Mouse (Mus musculus): ENCODE results near the gene Vamp5.

Vamp5 gene

DNA sequence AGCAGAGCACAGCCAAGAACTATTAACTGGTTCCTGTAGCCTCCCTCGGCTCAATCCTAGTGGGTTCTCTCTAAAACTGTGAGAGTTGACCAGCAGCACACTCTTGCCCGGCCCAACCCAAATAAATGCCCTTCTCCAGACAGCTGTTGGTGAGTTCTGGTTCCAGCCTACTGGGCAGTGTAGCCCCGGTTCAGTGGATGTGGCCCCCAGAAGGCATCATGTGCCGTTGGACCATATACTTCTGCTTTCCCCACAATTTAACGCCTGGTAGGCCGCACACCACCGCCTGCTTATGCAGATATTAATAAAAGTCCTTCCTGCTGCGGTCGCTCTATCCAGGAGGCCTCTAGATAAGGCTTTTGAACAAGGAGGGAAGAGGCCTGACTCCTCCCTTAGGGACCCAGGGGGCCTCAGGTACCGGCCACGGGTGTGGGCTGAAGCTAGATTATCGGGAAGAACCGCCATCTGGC, 9.2 kb upstream of the Vamp5 start:
- DNase-seq, result no peak

DNA sequence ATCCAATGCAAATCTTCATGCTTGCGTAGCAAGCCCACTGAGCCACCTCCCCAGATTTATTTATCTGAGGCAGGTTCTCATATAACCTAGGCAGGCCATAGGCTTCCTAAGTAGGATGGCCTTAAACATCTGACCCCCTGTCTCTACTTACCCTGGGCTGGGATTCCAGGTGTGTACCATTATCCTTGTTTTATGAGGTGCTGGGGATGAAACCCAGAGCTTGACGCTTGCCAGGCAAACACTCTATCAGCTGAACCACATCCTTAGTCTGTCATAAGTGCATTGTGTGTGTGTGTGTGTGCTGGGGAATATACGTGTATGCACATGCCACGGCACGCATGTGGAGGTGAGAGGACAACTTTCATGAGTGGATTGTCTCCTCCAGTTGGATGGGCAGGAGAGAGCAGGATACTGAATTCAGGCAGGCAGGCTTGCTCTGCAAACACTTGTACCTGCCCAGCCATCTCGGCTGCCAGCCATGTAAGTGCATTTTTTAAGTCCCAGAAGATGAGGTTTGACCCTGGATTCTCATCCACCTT, 8.6 kb upstream of the Vamp5 start:
- DNase-seq, result no peak

DNA sequence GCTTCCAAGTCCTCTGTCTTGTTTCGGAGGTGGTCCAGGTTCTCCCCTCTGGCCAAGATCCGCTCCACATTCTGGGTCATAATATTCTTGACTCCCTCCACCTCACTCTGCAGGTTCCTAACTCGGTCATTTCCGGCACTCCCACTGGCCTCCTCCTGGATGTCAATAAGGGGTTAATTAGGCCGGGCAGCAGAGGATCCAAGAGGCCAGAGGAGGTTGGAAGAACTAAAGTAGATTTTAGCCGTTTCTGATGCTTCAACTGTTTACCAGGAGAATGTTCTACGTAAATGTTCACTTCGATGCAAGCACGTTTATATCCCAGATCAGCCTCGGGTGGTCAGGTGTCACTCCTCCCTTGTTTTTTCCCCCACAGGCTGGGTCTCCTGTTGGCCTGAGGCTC, 8.0 kb upstream of the Vamp5 start:
- no peak for DNase-seq

DNA sequence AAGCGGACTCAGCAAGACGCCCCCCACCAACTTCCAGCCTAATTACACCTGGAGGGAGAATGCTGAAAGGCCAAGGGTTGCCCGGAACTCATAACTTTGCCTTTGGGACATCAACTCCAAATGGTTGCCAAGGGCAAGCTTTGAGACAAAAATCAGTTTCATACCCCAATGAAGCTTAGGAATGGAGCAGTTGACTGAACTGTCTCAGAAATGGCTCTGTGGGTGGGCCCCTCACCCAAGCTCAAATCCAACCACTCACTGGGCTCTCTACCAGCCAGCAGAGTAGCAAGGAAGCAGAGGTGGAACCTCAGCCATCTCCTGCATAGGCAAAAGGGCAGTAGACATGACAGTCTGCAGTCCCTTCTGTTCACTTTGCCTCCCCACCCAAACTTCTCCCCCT, 7.5 kb upstream of the Vamp5 start:
- DNase-seq, result no peak

DNA sequence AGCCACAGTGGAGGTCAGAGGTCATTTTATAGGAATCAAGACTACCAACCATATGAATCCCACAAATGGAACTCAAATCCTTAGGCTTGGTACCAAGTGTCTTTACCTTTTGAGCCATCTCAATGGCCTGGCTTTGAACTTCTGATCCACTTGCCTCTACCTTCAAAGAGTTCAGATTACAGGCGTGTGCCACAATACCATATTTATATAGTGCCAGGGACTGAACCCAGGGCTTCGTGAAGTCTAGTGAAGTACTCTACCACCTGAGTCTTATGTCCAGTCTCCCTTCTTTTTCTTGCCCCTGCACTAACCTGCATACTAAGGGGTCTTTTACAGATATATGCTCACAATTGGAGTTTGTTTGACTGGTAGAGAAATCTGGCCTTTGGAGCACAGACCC, 6.3 kb upstream of the Vamp5 start:
- DNase-seq, result no peak

DNA sequence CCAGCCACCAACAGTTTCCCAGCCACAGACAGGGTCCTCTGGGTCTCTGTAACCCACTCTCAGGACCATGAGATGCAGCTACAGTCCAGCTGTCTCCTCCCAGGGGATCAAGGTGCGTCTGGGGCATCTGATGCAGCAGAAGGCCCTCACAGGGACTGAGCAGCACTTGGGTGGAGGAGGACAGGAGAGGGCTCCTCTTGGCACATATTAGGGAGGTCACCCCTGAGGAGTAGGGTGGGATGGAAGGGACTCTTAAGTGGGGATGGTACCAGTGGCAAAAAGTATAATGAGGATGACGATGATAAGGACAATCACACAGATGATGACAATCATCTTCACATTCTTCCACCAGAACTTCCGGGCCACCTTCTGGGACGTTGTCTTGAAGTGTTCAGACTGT, 5.0 kb upstream of the Vamp5 start:
- DNase-seq, result no peak

DNA sequence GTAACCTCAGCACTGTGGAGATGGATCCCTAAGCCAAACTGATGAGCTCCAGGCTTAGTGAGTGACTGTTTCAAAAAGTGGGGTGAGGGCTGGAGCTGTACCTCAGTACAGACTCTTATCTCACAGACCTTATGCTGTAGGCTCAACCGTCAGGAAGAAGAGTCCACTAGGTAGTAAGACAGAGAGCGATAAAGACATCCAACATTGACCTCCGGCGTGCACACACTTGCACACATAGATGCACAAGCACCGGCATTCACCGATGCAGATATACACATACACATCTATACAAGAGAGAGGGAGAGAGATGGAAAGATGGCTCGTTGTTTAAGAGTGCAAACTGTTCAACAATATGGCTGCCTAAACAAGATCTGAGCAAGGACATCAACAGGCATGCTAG, 3.7 kb upstream of the Vamp5 start:
- no peak for DNase-seq

DNA sequence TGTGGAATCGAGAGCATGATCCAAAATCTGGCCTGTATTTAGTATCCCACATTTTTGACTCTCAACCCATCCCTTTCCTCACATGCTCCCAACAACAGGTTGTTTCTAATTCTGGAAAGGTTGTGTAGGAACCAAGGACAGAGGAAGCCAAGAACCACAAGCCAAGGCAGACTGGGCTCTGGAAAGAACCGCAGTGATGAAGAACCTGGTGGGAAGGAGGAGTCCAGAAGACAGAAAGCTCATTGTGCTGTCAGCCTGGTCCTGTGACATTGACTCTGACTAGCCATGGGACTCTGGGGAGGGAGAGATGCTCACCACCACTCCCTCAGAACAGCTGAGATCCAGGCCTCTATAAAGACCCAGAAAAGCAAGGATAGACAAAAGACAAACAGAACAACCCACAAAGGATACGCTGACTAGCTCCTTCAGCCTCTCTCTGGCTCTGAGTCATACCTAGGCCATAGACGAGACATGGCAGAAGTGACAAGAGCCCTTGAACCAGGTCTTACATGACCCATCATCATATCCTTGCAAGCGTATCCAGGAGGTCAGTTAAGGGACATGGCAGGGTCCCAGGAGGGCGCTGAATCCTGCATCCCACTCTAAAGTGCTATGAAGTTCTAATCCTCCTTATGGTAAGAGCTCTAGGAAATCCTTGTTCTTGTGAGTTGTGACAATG, 3.0 kb upstream of the Vamp5 start:
- DNase-seq, result no peak

DNA sequence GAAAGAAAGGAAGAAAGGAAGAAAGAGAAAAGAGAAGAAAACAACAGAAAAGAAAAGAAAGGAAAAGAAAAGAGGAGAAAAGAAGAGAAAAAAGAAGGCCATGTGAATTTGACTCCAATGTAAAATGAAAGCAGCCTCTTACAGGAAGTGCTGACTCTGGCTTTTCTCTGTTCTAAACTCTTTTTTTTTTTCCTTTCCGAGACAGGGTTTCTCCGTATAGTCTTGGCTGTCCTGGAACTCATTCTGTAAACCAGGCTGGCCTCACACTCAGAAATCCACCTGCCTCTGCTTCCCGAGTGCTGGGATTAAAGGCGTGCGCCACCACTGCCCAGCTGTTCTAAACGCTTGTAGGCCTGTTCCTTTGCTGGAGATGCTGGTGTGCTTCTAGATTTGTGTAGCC, 2.2 kb upstream of the Vamp5 start:
- no peak for DNase-seq

DNA sequence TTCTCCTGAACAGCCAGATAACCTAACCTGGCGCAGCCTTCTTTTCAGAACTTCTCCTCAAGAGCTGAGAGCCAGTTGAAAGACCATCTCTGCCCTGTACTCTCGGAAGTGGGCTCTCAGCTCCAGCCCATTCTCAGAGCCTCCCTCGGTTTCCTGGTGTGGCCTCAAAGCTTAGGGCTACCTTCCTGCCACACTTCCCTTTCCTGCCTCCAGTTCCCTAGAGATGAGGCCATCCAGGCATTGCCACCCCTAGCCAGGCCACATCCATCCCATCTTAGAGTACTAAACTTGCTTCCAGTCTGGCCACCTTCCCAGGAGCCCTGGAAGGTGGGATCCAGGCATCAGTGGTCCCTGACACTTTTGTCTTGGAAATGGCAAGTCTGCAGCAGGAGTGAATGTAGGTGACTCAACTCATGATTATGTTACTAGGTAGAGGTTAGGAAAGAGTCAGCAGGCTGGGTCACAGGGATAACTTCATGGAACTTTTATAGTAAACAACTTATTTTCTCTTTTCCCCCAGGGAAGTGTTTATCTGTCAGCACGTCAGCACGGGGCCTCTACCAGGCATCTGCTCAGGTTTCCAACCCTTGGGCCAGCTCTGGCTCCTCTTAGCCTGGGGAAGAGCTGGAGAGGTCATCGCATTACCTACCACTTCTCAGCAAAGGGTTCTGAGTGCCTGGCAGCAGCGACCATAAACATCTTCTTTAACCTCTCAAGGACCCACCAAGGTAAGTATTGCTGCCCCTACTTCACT, 714 bp downstream of the Vamp5 start:
- peak; percentile 95 for DNase-seq

DNA sequence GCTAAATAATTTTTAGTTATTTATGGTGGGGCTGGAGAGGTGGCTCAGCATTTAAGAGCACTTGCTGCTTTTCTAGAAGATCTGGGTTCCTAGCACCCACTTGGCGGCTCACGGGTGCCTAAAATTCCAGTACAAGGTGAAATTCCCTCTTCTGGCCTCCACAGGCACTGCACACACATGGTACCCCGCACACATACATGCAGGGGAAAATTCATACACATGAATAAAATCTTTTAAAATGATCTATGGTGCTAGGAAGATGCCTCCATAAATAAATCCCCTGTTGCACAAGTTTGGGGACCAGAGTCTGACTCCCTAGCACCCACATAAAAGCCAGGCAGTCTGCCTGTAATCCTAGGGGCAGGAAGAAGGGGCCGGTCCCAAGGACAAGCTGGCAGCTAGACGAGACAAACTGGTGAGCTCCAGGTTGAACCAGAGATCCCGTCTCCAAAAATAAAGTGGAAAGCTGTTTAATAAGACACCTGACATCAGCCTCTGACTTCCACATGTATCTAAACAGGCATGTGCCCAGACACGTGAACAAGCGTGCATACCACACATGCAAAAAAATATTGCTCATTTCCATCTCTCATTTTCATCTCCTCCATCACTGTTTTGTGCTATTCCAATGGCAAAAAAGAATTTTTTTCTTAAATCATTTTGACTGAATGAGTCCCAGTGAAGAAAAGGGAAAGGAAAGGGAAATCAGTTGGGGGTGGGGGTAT, 1.6 kb downstream of the Vamp5 start:
- no peak for DNase-seq

DNA sequence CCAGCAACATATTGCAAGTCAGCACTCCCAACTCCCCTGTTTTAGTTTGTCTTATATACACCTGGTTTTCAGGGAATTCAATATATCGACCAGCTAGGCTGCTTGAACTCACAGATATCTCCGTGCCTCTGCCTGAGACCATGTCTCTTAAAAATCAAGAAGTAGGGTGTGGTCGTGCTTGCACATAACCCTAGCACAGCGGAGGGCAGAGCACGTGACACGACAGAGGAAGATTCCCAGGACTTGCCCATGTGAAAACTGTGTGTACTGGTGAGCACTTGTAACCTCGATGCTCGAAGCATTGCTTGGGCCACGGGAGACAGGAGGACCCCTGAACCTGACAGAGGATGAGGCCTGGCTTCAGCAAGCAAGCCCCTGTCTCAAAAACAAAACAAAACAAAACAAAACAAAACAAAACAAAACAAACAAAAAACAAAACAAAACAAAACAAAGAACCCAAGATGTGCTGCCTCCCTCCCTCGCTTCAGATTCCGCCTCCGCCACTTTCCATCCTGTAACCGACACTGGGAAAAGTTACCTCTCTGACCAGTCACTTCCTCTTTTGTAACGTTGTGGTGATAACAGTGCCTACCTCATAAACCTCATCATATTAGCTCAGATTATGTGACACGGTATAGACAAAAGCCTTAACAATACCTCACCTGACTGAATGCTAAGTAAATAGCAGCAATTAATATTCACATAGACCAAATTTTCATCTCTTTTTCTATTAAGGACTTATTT, 5.3 kb downstream of the Vamp5 start:
- peak; percentile 90 for DNase-seq

DNA sequence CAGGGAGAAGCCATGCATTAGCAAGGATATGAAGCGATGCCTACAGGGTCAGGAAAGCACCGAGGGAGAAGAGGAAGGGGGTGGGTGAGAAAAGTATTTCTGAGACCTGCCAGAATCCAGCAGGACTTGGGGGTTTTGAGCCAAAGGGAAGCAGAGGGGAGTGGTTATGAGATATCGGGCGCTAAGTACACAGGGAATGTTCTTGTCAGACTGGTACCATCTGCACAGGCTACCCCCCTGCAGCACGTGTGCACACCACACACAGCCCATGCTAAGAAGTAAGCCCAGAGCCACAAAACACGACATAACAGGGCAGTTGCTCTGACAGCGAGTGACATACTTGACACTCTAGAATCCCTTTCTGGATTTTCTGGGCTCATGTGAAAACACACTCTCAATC, 6.1 kb downstream of the Vamp5 start:
- peak; percentile 87 for DNase-seq

DNA sequence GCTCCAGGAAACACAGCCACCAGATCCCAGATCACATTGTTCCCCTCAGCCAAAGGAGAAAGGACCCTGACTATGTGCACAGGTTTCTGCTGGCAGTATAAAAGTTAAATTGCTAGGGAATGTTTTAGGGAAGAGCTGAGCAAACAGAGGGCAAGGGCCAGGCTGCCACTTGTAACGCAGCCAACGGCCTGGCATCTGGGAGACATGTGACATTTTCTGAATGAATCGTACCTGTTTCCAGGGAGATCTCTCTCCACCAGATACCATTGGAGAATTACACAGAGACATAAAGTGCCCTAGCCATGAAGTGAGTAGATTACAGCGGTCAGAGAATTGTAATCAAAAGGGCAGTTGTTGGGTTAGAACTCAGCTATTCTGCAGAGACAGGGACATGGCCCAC, 7.1 kb downstream of the Vamp5 start:
- peak; percentile 90 for DNase-seq

DNA sequence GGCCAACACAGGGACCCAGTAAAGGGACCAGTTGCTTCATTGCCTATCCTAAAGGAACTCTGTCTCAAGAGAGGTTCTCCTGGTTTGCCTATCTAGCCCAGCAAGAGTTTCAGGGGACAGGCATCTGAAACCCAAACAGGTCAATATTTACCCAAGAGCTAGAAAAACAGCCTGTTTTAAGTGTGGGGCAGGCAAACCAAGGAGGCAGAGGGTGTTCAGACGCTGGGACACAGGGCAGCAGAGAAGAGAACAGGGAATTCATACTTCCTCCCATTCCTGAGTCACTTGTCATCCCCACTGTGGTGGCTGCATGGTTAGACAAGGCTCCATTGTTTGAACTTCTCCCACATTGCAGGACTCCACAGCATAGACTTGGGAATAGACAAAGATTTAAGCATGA, 8.7 kb downstream of the Vamp5 start:
- peak; percentile 82 for DNase-seq

DNA sequence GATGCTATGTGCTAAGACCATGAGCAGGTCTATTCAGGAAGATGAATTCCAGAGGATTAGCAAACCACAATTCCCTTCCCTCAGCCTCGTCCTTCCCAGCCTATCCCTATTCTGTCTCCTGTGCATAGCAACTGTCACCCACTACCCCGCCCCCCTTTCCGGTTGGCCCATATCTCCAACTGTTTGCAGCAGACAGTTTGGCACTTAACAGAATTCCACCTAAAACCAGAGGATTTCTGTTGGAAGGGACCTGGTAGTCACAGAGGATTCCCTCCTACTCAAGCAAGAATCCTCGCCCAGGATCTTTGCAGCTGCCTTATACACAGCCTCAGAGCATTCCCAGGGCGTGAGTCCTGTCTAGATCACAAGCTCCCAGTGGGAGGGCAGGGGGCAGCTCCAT, 9.1 kb downstream of the Vamp5 start:
- peak; percentile 95 for DNase-seq

DNA sequence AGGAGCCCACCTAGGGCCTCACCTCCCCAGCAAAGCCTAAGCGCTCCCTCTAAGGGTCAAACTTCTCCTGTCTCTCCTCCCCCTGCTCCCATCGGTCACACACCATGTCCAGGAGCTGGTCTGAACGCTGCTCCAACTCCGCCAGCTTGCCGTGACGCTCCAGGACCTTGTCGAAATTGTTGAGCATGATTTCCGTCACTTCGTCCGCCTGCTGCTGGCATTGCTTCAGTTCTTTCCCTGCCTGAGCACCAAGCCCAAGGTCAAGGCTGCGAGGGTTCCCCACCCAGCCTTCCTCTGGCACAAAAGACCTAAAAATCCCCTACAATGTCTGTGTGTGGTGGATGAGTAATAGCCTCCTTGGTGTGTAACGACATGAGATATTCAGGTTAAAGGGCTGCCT, 10.2 kb downstream of the Vamp5 start:
- DNase-seq, result peak; percentile 93

DNA sequence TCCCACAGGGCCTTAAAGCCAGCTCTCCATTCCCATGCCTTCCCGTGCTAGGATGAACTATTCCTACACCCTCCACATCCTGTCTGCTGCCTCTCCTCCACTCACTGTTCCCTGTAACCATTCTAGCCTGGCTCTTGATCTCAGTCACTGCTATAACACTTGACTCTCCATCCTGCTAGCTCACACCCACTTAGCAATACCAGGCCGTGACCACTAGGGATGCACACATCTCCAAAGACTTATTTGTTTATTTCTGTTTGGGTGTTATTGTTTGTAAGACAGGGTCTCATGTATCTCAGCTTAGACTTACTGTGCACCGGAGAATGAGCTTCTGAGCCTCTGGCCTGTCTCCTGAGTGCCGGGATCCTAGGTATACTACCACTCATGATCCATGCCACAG, 10.7 kb downstream of the Vamp5 start:
- peak; percentile 83 for DNase-seq

DNA sequence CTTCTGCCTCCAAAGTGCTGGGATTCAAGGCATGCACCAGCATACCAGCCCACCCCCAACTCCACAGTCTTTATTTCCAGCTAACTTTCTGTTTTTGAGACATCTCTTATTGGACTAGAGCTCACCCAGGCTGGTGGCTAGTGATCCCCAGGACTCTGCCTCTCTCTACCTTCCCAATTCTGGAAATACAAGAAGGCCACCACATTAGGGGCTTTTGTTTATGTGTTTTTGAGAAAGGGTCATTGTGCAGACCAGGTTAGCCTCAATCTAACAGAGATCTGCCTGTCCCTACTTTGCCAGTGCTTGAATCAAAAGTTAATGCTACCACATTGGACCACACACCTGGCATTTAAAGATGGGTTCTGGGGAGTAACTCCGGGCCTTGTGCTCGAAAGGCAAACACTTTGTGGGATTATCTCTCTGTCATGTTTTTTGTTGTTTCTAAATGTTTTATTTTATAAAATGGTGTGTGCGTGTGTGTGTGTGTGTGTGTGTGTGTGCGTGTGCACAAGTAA, 12.8 kb downstream of the Vamp5 start:
- DNase-seq, result no peak

DNA sequence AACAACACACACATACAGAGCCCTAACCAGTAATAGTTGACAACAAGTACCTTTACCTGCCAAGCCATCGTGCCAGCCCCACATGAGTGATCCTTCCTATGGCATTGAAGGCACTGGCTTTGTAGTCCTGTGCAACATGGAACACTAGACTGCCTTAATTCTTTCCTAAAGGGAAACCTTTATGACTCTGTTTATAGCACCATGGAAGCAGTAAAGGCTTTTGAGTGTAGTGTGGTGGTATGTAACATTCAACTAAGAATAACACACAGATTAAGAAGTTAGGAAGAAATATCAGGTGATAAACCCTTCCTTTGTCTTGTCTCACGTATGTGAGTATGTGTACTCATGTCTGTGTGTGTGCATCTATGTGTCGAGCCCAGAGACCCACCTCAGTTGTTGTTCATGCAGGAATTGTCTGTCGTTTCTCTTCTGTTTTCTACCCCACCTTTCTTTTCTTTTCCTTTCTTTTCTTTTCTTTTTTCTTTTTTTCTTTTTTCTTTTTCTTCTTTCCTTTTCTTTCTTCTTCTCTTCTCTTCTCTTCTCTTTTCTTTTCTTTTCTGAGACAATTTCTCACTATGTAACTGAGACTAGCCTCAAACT, 13.3 kb downstream of the Vamp5 start, which contains the start of gene Rnf181:
Gene Rnf181, minus strand, starts transcription at position 113 of the 600 bp plus-strand sequence.
- no peak for DNase-seq

DNA sequence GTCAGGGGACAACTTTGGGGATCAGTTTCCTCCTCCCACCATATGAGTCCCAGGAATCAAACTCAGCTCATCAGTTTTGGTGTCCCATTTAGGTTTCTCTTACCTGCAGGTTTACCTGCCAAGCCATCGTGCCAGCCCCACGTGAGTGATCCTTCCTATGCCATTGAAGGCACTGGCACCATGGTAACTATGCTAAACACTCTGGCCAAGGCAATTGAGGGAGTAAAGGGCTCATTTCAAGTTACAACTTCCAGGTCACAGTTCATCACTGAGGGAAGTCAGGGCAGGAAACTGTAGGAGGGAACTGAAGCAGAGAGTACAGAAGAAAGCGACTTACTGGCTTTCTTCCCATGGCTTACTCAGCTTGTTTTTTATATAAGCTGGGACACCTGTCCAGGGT, 14.0 kb downstream of the Vamp5 start:
- no peak for DNase-seq

DNA sequence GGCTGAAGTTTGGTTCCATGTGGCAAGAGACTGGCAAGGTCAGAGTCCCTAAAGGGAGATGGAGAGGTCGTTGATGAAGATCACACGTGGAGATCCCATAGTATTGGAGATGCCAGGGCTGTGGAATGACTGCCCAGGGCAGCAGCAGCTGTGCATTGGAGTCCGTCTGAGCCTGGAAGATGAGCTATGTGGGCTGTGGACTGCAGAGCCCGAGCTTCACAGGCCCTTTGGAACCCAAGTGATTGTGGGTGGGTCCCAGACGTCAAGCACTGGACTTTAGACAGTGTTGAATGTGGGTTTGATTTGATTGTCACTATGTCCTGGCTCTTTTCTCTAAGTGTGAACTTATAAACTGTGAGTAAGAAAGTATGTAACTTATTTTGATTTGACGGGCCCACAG, 15.3 kb downstream of the Vamp5 start:
- DNase-seq, result no peak
